Mouse (Mus musculus) adrenal gland, postnatal 36 days (tissue): ENCODE results near the gene Galnt2. TPM values are rescaled to one million over a fixed set of nuclear protein-coding genes. Genes with fewer than 3 reads are reported as not detected.
A peak's percentile ranks its signal among the peaks of the same experiment; 100 is the strongest.

Experiments
- DNase-seq, 2 experiments: peaks; one replicate each; pipeline ENCODE4 v3.0.0; 2021; ENCODE audit warnings: mixed read lengths in 1 of 2
- long read RNA-seq, 2 experiments: library from polyadenylated mRNA; stranded (forward); transcript quantifications; one replicate each; pipeline ENCODE4 v2.0.0; 2021; ENCODE audit warnings: borderline sequencing depth in 2 of 2
- total RNA-seq, 2 experiments: library from RNA; stranded (reverse); gene quantifications; 2 replicates each; pipeline ENCODE4 v1.2.3; 2021

Gene Galnt2
- 10 to 100 TPM; 58.1 to 62.7 TPM for total RNA-seq
- long read RNA-seq, experiment 1, full-length matches to known transcripts: 38 of 71 reads
- long read RNA-seq, experiment 1, partial matches to known transcripts: 9 of 71 reads
- long read RNA-seq, experiment 1, other reads (novel, unspliced or antisense): 24 of 71 reads
- long read RNA-seq, experiment 2, full-length matches to known transcripts: 22 of 30 reads
- long read RNA-seq, experiment 2, partial matches to known transcripts: 4 of 30 reads
- long read RNA-seq, experiment 2, other reads (novel, unspliced or antisense): 4 of 30 reads

DNA sequence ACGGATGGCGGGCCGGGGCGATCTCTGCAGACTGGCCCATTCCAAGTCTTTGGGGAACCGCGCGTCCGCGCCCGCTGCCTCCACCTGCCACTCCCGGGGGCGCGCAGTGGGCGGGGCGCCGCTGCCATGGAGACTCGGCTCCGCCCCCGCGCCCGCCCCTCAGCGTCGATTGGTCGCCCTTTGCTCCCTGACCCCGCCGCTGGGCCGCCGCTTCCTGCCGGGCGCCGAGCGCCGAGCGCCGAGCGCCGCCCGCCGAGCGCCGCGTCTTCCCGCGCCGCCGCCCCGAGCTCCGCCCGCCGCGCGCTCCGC is at the start of gene Galnt2:
Galnt2 (plus strand) TSS at position 216 of the 309 bp plus-strand sequence.
- peak; percentile 91 to 95 for DNase-seq

DNA sequence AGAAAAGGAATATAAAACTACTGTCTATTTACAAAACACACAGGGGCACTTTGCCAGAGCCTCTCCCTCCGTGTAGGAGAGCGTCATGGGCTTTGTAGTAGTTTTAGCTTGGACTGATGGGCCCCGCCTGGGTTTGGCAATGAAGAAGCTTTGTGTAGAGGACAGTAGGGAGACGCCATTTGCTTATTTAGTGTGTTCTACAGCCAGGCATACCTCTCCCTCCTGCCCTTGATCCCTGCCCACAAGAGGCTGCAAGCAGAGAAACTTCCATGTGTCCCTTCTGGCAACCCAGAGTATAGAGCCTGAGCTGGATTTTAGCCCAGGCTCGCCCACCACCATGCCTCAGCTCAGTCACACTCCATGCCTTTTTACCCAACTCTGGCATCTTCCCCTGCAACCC is 49.4 kb upstream of the Galnt2 start:
- peak in 1 of 2 experiments; percentile 15 for DNase-seq

DNA sequence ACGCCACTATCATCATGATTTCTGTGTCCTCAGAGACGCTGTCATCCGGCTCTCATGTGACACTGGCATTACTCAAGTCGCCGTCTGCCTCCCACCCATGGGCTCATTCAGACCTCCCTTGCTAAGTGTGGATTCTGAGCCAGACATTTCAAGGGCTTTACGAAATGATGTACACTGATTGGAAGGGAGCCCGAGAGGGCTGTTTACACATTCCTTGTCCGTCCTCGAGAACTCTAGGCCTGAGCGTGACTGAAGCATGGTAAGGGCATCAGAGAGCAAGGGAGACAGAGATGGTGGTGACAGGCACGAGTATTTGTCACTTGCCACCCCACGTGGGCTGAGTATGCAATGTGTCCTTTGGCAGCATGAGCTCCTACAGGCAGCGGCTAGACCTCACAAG is 49.0 kb upstream of the Galnt2 start:
- peak; percentile 68 to 79 for DNase-seq

DNA sequence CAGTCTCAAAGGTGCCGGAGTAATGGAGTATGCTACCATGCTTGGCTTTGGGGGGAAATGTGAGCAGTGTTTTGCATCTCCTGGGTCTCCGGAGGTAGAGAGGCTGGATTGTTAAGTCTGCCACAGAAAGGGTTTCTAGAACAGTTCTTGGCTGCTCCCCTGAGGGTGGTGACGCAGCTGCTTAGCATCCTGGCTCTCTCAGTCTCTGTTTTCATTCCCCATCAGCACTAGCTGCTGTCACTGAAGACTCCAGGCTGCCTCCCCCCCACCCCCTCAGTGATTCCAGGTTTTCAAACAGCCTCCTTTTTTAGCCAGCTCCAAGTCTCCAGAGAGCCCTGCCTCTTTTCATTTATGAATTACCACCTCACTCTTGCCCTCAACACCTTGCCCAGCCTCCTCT is 47.1 kb upstream of the Galnt2 start:
- no peak for DNase-seq

DNA sequence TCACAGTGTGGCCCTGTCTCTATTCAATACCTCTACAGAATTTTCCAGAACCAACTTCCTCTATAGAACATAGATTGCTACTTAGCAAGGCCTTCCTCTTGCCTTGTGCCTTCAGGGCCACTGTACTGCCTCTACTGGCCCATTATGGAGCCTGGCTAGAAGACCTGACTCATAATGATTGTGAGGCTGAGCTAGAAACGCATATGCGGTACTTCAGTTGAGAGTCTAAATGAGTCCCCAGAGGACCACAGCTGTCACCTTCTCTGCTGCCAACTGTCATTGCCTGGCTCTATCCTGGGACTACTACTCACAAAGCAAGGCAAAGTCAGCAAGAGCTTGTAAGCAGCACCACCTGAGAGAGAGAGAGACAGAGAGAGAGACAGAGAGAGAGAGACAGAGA is 46.7 kb upstream of the Galnt2 start:
- DNase-seq: no peak

DNA sequence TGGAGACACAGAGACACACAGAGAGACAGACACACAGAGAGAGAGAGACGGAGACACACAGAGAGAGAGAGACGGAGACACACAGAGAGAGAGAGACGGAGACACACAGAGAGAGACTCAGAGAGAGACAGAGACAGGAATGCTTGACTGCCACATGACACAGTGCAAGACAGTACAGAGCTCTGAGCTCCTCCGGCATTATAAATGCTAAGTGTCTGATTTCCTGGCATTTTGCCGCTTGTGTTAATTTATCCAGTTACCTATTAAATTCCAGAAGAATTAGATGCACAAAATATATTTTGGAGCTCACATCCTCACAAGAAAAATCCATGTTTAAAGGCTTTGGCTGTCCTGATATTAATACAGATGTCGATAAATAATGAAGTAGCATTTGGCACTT is 46.1 kb upstream of the Galnt2 start:
- no peak for DNase-seq

DNA sequence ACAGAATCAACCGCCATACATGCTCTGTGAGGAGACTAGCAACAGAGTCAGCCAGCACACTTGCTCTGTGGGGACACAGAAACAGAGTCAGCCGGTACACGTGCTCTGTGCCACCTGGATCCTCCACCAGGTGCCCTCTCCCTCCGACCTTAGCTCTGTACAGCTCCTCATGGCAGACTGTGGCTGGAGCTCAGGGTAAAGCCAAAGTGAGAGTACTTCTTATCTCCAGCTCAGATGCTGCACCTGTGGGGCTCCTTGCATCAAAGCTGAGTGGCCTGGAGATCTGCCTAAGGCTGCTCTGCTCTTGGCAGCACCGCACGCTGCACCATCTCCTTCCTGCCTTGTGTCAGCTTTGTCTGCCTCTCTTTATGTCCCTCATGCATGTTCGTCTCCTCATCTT is 40.8 kb upstream of the Galnt2 start:
- no peak for DNase-seq

DNA sequence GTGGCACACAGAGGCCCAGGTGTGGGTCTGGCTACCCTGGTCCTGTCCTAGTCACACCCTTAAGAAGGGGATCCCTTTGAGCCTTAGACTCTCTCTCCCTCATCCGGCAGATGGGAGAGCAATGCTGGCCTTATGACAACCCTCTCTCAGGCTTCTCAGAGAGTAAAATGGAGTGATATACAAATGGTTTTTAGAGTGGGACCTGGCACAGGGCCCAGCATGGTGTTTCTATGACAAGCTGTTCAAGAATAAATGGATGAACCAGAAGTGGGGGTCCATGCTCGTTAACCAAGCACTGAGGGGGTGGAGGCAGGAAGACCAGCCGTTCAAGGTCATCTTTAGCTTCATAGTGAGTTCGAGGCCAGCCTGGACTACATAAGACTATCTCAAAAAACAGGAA is 38.9 kb upstream of the Galnt2 start:
- no peak for DNase-seq

DNA sequence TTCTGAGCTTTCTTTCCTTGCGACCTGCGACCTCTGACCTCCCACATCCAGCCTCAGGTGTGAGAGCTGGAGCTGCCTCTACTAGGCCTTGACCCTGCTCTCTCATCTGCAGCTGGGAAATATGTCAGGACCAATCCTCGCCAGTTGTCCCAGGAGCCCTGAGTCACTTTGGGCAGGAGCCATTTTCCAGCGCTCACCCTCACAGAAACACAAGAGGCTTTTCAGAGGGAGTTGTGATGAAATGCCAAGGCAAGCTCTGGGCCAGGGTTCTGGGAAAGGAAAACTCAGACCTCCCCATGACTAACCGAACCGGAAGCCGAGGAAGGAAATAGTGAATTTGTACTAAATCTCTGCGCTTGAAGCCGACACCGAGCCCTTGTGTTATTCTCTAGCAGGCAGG is 38.2 kb upstream of the Galnt2 start:
- DNase-seq: peak; percentile 84 to 88

DNA sequence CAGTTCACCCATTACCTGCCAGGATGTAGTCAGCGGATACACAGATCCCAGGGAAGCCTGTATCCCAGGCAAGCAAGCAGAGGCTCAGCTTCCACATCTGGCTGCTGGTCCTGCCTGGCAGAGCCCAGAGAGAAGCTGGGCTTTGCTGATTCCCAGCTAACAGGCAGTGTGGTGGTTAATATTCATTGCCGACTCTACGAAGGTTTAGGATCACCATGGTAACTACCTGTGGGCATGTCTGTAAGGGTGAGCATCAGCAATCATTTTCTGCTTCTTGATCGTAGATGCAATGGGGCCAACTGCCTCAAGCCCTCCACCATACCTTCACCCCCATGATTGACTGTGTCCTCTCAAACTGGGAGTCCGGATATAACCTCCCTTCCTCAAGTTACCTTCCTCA is 37.2 kb upstream of the Galnt2 start:
- no peak for DNase-seq

DNA sequence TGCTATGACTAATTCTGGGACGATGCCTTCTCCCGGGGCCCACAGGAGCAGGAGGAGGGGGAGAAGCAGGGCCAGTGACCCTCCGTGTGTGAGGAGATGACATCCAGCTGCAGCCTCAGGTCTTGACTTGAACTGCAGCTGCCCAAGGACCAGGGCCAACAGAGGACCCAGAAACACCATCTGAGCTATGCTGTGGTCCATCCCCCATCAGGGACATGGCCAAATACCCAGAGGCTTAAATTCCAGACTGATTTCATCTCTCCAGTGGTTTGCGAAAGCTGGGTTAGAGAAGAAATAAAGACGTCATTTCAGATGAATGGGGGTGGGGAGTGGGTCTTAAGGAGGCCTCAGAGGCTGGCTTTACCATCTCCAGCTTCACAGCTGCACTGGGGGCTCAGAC is 35.0 kb upstream of the Galnt2 start:
- peak in 1 of 2 experiments; percentile 14 for DNase-seq

DNA sequence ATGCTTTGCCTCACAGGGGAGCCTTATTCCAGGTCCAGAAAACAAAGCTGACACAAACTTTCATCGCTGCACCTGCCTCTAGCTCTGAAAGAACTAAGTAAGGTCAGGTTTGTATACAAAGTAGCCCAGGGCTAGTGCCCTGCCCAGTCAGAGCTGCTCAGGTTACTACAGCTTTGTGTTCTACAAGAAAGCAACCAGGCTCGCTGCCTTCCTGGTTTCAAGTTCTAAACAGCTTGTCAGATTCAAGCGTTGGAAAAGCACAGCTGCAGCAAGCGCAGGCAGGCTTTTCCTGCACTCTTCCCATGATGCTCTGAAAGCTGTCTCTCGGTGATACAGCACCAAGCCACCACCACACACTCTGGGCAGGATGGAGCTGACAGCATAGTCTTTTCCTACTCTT is 34.4 kb upstream of the Galnt2 start:
- no peak for DNase-seq

DNA sequence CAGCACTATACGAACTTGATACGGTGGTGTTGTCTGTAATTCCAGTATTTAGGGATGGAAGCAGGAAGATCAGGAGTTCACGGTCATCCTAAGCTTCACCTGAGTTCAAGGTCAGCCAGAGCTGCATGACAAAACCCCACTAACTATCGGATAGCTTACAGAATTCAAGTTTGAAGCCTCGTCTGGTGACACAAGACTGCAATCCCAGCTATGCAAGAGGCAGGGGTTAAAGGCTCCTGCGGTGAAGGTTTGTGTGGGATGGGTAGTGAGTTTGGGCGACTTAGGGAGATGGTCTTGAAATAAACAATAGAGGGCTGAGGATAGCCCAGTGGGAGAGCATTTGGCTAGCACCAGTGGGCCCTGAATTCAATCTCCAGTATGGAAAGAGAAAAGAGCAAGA is 33.0 kb upstream of the Galnt2 start:
- no peak for DNase-seq

DNA sequence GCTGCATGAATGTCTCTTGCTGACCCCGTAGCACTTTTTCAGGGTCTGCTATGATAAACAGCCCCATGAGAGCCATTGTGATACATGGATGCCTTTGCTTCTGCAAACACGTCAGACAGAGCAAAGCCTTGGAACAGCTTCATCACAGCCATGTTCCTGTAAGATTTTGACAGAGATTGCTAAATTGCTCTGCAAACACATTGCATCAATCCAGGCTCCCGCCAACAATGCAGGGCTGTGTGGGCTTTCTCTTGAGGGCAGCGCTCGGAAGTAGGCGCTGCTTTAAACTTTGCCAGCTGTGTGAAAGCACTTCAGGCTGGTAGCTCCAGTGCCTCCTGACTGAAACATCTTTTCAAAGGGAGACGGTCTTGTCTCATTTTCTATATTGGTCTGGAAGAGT is 30.8 kb upstream of the Galnt2 start:
- peak; percentile 22 to 34 for DNase-seq

DNA sequence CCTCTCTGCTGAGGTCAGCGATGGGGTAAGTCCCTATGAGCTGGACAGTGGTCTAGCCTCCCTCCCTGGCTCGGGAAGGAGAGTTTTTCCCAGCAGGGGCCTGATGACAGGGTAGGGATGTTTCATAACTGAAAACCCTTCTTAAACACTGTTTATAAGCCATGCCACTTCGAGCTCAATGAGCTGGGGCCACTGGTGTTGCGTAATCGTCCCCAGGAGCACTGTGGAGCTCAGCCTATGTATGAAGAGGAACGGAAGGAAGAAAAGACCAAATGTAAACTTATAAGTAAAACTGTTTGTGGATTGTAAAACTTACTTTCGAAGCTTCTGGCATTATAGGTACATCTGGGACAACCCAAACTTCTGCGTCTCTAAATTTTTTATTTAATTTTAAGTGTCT is 29.5 kb upstream of the Galnt2 start:
- no peak for DNase-seq

DNA sequence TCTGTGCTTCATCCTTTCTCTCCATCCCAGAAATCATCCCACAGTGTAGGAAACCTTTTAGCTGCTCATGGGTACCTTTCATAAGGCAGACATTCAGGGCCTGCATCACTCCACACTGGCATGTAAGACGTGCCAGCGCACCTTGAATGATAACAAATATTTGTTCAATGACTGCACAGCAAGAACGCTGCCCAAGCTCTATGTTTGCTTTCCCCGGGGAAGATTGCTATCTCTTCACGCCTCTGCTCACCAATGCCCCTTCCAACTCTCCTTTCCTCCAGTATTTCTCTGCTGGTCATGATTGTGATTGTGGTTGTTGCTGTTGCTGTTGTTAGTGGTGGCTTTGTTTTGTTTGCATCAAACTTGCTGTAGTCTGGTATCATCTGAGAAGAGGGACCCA is 28.3 kb upstream of the Galnt2 start:
- no peak for DNase-seq

DNA sequence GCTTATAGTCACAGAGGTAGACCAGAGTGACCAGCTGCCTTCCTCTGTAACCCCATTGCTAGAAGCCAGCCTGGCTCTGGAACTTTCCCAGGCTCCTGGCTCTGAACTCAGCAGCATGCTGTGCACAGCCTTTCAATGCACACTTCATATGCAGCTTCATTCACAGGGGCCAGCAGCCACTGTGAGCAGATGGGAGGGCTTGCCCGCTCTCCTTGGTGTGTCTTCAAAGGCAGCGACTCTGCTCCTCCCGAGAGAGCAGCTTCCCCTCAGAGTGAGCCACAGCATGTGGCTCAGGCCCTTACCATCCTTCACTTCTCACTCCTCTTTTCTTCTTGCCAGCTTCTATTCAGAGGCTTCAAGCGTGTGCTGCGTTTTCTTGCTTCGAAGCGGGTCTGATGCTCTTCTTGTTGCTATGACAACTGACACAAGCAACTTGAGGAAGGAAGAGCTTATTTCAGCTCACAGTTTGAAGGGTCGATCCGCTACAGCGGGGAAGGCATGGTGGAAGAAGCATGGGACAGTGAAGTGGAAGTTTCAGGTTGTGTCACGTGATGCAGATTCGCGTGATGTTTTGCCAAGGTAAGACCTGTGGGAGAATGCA is 27.1 kb upstream of the Galnt2 start:
- no peak for DNase-seq

DNA sequence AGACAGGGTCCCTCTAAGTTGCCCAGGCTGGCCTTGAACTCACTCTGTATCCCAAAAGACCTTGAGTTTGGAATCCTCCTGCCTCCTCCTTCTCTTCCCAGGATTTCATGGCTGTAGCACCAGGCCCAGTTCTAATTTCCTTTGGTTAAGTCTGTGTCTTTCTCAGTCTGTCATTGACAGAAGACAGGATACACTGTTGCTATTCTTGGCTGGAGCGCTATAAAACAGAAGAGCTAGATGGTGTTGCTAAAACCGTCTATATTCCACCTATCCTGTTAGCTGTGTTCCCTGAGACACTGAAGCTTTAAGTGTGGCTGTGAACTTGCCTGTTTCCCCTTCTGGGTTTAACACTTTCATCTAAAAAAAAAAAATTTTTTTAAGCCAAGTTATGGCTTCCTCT is 19.0 kb upstream of the Galnt2 start:
- no peak for DNase-seq

DNA sequence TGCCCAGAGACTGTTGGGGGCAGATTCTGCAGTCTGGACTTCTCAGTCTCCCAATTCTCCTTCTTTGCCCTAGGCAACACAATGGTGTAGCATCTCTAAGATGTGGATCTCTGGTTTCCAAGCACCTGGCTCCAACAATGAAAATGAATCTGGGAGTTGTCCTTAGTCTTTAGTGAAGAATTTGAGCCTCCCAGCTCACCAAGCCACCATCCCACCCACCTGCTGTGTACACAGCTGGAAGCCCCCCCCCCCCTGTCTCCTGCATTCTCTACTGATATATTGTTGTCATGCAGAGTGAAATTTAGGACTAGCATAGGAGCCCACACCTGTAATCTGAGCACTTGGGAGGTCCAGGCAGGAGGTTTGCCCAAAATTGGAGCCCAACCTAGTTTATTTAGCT is 14.2 kb upstream of the Galnt2 start:
- no peak for DNase-seq

DNA sequence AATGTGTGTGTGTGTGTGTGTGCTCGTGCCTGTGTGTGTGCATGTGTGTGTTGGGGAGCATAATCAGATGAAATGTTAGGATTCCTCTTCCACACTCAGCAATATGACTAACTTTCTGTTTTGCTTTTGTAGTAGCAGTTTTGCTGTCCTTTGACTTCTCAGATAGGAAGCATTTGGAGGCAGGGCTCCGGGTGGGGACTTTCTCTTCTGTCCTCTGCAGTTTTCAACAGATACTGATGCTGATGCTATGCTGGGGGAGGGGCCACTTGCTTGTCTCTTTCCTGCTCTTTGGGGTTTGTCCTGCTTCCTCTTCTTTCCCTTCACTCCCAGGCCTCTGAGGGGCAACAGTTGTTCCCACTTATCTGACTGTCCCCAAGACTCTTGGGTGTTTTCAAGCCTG is 1.3 kb upstream of the Galnt2 start:
- DNase-seq: no peak

DNA sequence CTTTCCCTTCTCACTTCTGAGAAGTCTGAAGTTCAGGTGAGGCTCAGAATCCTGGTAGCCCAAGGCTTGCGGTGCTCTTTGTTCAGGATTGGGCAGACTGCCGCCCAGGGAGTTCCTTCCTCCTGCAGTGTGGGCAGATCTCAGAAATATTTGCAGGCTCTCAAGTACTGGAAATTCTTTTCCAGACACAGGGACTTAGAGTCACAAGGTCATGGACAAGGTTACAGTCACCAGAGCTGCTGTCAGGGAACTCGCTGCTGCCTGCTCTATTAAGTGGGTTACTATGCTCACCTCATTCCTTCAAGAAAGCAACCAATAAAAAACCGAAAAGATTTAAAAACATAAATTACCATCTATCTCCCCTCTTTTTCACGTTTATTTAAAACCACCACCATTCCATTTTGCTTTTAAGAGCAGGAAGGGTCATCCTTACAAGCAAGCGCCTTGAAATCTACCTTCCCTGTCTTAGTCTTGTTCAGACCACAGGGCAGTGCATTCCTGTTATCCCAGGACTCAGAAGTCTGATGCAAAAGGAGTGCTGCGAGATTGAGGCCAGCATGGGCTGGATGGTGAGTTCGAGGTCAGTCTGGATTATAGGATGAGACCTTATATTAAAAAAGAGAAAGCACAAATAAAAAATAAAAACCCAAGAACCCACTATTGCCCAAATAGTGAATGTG is 555 bp upstream of the Galnt2 start:
- DNase-seq: peak in 1 of 2 experiments; percentile 29

DNA sequence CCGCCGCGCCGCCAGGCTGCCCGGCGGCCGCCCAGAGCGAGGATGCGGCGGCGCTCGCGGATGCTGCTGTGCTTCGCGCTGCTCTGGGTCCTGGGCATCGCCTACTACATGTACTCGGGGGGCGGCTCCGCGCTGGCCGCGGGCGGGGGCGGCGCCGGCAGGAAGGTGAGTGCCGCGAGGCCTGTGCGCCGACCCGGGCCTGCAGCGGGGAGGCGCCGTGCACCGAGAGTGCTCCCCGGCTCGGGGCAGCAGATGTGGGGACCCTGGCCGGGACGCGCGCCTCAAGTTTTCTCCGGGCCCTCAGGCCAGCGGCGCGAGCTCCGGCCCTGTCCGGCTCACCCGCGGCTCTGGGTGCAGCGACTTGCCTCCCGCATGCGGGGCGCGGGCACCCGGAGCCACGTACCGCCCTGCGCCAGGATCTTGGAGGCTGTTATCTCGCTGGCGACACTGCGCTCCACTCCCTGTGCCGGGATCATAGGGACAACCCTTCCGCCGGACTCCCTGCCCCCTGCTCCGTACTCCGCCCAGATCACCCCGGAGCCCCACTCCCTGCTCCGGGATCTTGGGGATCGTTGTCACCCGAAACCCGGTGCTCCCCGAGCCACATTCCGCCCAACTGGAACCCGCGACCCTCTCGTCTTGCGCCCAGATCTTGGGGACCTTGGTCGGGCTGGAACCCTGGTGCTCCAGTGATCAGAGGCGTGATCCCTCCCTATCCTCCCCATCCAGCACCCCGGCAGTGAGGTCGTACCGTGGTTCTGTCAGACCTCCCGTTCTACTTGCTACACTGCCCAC is 491 bp downstream of the Galnt2 start:
- peak; percentile 40 to 55 for DNase-seq

DNA sequence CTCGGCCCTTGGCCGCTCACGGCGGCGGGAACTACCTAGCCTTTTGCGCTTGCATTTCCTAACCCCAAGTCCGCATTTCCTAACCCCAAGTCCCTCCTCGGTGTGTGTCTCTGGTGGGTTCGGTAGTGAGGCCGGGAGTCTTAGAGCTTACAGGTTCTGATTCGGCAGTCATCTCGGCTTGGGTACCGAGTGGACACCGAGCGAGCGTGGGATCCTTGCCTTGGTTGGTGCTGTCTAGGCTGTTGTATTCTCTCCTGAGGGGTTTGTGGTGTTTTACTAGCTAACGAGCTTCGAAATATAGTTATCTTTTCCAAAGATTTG is 1.0 kb downstream of the Galnt2 start:
- DNase-seq: no peak
